Mouse (Mus musculus): ENCODE data around the gene Sh3pxd2b.

GRCm38 (mm10) chr11:32367056-32367455, 19.4 kb downstream of the Sh3pxd2b start:
- TF ChIP-seq TAL1 (IDR thresholded peaks at IDR 0.05; ENCODE audit: low read length): no peak
- TF ChIP-seq GATA1 (IDR thresholded peaks at IDR 0.05; ENCODE audit: low read length): no peak

All from erythroblast, embryonic 14.5 days (primary cell).